Mouse (Mus musculus): Measurements from ENCODE around the gene Gltp.

The Gltp gene

DNA sequence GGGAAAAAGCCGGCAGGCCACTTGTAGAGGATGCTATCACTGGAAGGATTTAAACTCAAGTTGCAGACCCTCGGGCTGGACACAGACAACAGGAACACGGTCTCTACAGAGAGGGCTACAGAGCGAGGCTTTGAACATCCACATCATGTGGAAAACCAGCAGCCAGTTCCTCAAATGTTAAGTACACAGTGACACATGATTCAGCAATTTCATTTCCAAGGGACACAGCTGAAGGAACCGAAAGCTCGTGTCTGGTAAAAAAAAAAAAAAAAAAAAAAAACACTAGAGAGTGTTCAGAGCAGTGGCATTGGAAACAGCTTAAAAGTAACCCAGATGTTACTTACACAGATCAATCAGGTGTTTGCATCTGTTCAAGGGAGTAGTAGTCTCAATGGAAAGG lies 29.8 kb downstream of the Gltp start:
- DNase-seq (ENCODE audit: low read depth, low spot score) = no peak

- peak; percentile 61 for DNase-seq (ENCODE audit: low read depth, low spot score)
Measured at GRCm38 (mm10) chr5:114658255-114658654, 32.5 kb downstream of the Gltp start, which contains the start of gene Trpv4. Gene Trpv4, minus strand, starts transcription at chr5:114658421.

DNA sequence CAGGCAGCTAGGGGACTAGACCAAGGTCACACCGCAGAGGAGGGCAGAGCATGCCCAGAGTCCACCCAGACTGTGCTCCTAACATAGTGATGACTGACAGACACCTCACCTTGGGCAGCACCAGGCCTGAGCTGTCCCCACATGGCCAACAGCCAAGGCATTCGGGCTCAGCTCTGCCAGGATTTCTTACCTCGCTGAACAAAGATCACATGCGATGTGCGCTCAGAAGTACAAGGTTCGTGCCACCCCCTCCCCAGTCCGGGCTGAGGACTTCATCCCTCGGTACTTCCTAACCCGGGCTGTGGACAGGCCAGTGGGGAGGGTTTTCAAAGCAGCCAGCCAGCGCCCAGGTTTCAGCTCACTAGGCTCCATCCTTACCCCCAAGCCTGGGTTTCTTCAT lies 33.4 kb downstream of the Gltp start:
- no peak for DNase-seq (ENCODE audit: low read depth, low spot score)

- no peak for DNase-seq (ENCODE audit: low read depth, low spot score)
Measured at GRCm38 (mm10) chr5:114656305-114656704, 34.5 kb downstream of the Gltp start.

DNA sequence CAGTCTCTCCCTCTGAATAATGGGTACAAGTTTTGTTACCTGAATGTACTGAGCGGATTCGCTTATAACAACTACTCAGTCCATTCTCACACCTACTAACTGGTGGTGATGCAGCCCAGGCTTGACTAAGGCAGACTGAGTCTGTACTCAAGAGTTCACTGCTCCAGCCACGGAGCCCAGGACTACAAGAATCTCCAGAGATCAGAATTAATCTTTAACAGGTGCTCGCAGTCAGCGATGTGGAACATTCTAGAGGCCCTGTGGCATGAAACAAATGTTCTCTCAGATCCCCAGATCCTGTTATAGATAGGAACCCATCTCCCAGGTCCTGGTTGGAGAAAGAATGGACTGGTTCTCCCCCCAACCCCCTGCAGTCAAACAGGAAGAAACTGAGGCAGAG lies 35.1 kb downstream of the Gltp start:
- DNase-seq (ENCODE audit: low read depth, low spot score) = no peak

DNA sequence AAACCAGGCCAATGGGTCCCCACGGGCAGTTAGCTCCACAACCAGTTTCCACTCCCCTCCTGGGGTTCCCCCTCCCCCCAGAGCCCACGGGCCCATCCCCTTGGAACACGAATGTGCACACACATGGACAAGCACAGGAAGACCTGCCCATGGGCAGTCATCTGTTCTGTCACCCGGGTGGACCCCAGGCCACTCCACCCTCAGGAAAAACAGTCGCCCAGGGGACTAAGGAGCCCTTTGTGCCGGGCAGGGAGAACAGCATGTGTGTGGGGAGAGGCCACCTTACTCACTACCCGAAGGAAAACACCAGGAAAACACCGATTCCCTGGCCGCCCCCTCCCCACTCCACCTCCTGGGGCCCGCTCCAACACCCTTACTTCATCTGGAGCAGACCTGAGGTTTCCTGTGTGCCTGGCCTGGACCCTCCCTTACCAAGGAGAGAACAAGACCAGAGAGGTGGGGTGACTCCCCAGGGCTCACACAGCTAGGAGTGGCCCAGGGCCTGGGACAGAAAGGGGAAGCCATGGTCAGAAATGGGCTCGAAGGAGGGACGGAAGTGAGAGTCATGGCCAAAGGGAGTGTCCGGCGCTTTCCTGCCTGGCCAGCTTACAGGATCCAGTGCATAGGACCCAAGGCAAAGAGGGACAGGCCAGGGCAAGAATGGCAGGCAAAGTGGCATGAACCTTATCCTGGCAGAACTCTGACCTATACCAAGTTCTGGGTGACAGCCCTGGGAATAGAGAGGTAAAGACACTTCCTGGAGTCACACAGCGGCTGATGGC lies 36.9 kb downstream of the Gltp start:
- no peak for DNase-seq (ENCODE audit: low read depth, low spot score)

DNA sequence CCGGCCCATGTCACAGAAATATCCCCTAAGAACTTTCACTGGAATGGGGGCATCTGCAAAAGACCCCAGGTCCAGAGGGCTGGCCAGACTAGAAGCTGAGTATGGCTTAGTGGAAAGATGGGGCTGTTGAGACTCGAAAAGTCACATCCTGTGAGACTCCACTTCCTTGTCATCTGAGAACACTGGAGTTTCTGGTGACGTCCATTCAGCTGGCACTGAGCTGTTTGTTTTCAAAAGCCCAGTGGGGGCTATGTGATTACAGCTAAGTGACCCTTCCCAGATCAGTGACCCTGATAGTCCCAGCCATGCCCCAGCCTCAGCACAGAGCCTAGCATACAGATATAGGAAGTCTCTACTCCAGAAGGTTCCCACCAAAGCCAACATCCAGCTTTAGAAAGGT lies 39.3 kb downstream of the Gltp start:
- no peak for DNase-seq (ENCODE audit: low read depth, low spot score)

DNA sequence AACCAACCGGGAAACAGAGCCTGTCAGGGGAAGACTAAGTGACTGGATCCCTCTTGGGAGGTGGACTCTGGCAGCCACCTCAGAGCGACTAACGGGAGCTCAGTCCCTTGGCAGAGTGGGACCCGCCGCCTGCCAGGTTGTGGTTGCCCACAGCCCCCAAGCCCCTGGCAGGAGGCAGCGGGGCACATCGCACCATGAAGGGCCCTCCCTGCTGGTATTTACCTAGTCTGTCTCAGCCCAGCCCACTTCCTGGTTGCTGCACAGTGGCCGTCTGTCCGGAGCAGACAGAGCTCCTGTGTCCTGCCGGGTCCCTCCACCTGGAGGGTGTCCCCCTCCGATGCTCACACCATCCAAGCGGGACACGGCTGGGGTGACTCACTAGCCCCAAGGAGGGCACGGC lies 39.8 kb downstream of the Gltp start:
- DNase-seq (ENCODE audit: low read depth, low spot score) = no peak

DNA sequence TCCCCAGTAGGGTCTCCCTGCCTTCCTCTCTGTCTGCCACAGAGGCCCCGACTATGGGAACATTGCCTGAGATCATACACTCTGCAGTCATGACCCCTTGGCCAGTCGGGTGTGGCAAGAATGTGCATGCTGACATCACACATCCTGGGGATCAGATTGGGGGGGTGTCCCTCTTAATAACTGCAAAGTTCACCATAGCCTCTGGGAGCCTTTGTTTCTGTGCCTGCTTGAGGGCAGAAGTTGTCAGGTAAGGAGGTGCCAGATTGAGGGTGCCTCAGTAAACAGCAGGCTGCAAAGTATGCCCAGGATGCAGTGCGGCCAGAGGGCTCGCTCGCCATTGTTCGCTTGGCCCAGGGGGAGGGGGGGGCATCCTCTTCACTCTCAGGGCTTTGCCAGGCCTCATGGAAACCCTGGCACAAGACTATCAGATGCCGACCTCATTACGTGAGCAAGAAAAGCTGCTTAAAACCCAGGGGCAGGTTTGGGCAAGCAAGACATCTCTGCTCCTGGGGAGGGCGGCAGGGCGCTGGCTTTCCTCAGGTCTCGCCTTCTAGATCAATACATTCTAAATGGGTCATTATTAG lies 42.0 kb downstream of the Gltp start:
- no peak for DNase-seq (ENCODE audit: low read depth, low spot score)

DNA sequence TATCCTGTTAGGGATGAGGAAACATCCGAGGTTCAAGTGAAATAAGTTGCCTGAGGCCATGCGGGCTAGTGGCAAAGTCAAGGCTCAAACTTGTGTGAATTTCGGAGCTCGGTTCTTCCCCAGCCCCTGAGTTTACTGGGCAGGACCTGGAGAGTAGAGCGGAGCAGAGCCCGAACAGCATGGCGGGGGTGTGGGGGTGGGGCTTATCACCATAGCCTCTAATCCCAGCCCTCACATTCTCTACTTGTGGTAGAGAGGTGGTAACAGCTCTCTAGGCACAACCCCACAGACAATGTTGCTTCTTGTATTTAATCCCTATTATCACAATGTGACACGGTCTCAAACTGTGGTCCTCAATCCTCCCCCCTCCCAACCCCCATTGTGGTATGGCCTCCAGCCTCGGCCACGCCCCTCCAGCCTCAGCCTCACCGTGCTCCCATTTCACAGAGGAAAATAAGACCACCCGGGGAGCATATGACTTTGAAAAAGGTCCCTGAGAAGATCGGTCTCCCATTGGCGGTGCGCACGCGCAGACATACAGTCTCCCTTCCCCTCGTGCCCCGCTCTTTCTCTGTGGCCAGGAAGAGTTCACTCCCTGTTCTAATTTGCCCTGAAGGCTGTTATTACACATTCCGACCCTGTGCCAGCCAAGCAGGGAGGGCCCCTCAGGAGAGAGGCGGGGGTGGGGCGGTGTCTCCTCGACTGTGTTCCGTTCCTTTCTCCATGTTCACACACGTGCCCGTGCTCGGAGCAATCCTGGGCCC lies 43.4 kb downstream of the Gltp start:
- DNase-seq (ENCODE audit: low read depth, low spot score) = peak; percentile 94

DNA sequence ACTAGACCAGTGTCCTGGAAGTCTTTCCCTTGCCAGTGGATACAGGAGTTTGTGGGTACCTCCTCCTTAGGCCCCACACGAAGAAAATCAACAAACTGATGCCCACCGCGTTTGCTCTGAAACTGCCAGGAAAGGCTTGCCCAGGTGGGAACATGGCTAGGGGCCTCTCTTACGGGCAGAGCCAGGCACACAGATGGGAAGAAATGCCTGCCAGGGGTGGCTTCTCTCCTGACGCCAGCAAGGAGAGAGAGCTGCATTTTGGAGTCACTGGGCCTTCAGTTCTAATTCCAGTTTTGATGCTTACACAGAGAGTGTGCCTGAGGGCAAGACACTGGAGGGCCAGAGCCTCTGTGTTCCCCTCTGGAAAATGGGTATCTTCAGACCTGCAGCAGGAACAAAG lies 44.9 kb downstream of the Gltp start:
- no peak for DNase-seq (ENCODE audit: low read depth, low spot score)

DNA sequence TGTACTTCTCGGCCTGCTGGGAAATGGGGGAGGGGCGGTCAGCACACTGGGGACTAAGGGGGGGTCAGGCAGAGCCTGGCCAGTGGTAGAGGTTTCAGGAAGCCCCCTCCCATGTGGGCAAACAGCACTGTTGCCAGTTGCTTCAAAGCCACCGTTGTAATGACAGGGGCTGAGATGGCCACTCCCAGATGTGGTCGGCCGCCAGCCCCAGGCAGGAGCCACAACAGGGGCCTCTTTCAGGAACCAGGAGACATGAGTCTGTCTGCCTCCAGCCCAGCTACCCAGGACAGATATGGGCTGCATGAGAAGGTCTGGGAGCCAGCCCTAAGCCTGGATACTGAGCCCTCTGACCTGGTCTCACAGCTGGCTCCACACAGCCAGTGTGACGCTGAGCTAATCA lies 45.9 kb downstream of the Gltp start:
- no peak for DNase-seq (ENCODE audit: low read depth, low spot score)

- no peak for DNase-seq (ENCODE audit: low read depth, low spot score)
Measured at GRCm38 (mm10) chr5:114640809-114641208, 50.0 kb downstream of the Gltp start.

DNA sequence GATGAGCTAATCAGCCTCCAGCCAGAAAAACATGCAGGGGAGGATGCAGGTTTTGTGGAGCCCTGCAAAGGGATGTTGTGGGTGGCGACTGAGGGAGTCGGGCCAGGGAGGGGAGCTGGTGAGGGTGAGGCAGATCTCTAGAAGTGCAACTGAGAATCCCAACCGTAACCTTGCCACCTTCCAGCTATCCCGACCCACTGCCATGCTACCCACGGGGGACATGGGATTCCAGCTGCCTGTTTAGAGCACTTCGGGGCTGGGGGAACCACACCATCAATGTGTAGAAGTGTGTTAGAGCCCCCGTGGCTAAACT lies 51.2 kb downstream of the Gltp start:
- no peak for DNase-seq (ENCODE audit: low read depth, low spot score)

GRCm38 (mm10) chr5:114638769-114639644 lies 51.8 kb downstream of the Gltp start:
- peak; percentile 96 for DNase-seq (ENCODE audit: low read depth, low spot score)

- peak; percentile 82 for DNase-seq (ENCODE audit: low read depth, low spot score)
Measured at GRCm38 (mm10) chr5:114636091-114636490, 54.7 kb downstream of the Gltp start.

GRCm38 (mm10) chr5:114631336-114631735 lies 59.4 kb downstream of the Gltp start:
- DNase-seq (ENCODE audit: low read depth, low spot score) = peak; percentile 80

- DNase-seq (ENCODE audit: low read depth, low spot score) = peak; percentile 85
Measured at GRCm38 (mm10) chr5:114625590-114625989, 65.2 kb downstream of the Gltp start.

GRCm38 (mm10) chr5:114620305-114620704 lies 70.5 kb downstream of the Gltp start:
- peak; percentile 84 for DNase-seq (ENCODE audit: low read depth, low spot score)
